Mouse (Mus musculus) neutrophil, adult 5-6 weeks (primary cell): ENCODE data around the gene Diras2. TPM values are rescaled to one million over a fixed set of nuclear protein-coding genes. Genes with fewer than 3 reads are reported as not detected.
"Not testable (repeated sequence)": the region's sequence is repeated elsewhere in the genome, so short reads cannot be mapped to it uniquely, and the experiment has no call there.

ENCODE experiments used
- ATAC-seq: fragments of 151-379, 151-347 bp; 2 replicates; pipeline ENCODE4 v1.8.0; 2017; ENCODE audit warnings: mild to moderate bottlenecking, moderate TSS enrichment; ENCODE audit not compliant: insufficient number of reproducible peaks, poor library complexity, low FRiP score, severe bottlenecking; ENCODE audit errors: extremely low read depth
- total RNA-seq: library from RNA; stranded (forward); fragments of 200-1000 nt; gene quantifications from 2 replicates; pipeline ENCODE4 v1.2.3, GENCODE M21; 2017

The Diras2 gene
- total RNA-seq, 1 experiment from 2014 or later: 4.3 TPM

DNA sequence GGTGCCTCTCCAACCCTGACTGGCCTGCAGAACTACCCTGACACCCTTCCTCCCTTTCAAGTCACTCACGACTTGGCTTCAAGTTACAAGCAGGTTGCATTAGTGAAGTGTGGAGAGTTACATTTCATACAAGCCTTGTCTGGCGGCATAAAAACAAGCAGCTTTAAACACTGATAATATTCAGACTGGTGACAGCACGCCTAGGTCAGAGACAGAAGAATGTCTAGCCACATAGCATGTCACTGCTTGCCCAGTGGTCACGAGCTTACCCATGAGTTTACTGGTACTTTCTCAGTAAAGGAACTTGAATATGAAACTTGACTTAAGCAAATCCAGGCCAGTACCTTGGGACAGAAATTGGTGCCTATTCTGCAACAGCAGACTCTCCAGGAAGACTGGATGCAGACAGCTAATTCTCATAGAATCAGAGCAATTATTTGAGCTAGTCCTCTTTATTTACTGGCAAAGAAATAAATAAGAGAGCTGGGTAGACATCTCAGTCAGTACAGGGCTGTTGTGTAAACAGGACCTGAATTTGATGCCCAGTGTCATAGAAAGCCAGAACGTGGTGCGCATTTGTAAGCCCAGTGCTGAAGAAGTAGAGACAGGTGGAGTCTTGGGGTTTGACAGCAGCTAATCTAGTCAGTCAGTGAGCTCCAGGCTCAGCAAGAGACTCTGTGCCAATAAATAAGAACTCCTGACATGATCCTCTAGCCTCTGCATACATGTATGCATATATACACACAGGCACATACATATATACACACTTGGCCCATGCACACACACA is 4.6 kb downstream of the Diras2 start:
- ATAC-seq: no peak

- no peak for ATAC-seq
Observed at GRCm38 (mm10) chr13:52524313-52524712, 6.8 kb downstream of the Diras2 start.

- ATAC-seq: no peak
Observed at GRCm38 (mm10) chr13:52521176-52521575, 9.9 kb downstream of the Diras2 start.

- no peak for ATAC-seq
Observed at GRCm38 (mm10) chr13:52519425-52519824, 11.7 kb downstream of the Diras2 start.

- no peak for ATAC-seq
Observed at GRCm38 (mm10) chr13:52518377-52518776, 12.7 kb downstream of the Diras2 start.

DNA sequence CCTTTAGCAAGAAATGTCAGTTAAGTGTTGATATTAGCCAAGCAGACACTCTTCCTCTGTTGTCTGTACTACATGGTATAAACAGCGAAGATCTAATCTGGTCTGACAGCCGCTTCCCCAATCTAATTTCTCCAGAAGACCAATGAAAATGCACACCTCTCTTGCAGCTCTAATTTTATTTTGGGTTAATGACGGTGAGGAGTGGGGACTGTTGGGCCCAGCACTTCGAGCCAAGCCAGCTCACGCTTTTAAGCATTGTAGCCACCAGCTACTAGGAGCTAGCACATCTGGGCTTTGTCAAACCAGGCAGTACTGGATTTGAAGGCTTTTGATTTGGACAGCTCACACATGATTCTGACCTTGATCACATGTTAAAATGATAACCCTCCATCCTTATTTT is 14.1 kb downstream of the Diras2 start:
- ATAC-seq: no peak

GRCm38 (mm10) chr13:52516561-52516960 is 14.5 kb downstream of the Diras2 start:
- no peak for ATAC-seq

DNA sequence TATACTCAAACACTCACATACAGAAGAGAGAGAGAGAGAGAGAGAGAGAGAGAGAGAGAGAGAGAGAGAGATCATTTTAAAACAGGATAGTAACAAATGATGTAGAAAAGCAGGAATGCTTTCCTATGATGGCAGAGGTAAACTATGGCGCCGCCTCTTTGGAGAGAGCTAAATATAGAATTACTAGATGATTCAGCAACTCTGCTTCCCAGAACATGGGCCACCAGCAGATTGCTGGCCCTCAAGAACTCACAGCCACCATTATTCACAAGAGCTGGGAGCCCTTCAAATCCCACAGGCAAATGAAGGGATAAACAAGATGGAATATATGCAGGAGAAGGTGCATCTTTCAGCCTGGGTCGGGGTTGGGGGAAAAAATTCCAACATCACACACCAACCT is 15.0 kb downstream of the Diras2 start:
- no peak for ATAC-seq

- ATAC-seq: no peak
Observed at GRCm38 (mm10) chr13:52513554-52513953, 17.5 kb downstream of the Diras2 start.

DNA sequence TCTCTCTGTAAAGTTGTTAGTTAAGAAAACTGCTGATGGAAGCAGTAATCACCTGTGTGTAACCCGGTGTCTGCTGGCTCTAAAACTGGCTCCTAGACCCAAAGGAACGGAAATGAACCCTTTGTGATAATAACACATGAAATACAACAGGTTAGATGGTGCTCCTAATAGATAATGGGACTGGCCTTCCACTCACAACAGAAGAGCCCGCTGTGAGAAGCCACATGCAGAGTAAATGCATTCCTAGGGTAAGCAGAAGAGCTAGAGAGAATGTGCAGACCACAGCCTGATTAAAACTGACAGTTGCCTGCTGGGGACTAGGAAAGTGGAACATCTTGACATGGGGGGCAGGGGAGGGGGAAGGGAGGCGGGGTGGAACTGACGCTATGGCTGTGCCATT is 18.7 kb downstream of the Diras2 start:
- no peak for ATAC-seq

DNA sequence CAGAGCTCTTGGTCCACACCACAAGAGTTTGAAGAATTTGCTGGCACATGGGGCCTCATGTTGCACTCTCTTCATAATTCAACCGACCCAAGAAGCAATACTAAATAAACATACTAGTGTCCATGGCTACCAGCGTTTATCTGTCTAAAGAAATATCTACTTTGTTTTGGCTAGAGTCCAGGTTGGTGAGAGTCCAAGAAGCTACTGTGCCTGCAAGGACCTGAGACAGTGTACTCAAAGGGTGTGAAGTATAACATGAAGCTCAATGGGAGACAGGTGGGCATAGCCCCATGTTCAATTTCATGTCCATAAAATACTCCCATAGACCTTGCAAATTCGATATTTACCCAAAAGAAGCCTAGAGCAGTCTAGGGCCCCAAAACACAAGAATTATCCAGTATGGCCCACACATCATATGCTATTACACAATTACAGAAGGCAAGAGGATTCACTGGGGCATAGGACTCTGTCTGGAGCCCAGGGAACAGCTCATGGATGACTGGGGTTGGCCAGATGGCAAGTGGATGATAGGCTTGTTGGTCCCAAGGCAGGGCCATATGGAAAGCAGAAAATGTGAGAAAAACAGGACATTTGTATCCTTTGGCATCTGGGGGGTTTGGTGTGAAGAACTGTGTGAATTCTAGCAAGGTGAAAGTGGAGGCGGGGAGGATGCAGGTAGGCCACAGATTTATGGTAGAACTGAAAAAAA is 20.8 kb downstream of the Diras2 start:
- ATAC-seq: no peak

DNA sequence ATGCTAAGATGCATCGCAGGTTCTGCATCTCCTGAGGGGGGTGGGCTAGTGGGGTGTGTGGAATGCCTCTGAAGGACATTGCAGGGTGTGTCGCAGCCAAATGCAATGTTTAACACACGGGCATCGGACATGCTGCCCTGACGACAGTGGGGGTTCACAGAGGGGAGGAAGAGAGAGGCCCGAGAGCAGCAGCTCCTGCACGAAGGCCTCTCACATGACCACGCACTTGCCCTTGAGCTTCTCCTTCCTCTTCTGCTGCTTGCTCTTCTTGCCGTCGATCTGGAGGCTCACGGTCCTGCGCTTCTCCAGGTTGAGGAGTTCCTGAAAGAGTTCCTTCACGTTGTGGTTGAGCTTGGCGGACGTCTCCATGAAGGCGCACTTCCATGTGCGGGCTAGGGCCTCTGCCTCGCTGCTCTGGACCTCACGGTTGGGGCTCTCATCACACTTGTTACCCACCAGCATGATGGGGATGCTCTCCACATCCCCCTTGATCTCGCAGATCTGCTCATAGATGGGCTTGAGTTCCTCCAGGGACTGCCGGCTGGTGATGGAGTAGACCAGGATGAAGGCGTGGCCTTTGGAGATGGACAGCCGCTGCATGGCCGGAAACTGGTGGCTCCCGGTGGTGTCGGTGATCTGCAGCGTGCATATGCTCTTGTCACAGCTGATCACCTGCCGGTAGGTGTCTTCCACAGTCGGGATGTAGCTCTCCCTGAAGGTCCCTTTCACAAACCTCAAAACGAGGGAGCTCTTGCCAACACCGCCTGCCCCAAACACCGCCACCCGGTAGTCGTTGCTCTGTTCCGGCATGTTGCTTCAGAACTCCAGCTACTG is 23.4 kb downstream of the Diras2 start:
- ATAC-seq: no peak

DNA sequence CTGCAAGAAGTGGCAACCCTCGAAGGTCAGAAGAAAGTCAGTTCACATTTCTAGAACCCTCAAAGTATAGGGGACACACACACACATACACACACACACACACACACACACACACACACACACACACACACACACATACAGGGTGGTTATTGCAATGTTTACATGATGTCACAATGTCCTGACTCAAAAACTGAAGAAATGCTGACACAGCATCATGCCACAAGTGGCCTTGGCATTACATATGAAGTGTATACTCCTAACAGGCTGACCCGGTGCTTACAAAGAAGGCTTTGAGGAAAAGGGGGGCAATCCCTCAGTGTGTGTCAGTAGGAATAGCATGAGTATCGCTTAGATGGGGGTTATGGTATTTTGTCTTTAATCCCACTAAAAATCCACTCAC is 24.3 kb downstream of the Diras2 start:
- not testable (repeated sequence) for ATAC-seq

DNA sequence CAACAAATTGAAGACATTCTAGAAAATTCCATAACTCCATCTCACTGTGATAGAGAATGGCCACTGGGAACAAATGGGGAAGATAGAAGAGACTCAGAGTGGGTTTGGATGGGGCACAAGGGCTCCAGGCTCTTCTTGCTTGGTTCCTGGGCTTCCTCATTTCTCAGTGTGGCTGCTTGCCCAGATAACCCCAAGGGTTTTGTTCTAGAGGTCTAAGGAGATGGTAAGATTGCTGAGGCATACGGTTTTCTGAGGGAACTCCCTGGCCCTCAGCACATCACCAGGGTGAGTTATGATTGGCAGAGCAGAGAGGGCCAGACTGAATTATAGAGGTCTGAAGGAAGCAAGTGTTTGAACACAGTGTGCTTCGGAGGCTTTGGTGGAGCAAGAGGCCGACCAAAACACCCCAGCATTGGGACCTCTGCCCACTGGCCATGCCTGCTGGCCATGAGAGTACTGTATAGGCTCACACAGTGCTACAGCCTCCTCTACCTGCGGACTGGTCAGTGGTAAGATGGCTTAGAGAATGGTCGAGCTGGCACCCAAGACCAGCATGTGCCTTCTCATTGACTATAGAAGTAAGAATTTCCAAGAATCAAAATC is 25.3 kb downstream of the Diras2 start:
- not testable (repeated sequence) for ATAC-seq

GRCm38 (mm10) chr13:52501686-52502085 is 29.4 kb downstream of the Diras2 start:
- ATAC-seq: no peak

DNA sequence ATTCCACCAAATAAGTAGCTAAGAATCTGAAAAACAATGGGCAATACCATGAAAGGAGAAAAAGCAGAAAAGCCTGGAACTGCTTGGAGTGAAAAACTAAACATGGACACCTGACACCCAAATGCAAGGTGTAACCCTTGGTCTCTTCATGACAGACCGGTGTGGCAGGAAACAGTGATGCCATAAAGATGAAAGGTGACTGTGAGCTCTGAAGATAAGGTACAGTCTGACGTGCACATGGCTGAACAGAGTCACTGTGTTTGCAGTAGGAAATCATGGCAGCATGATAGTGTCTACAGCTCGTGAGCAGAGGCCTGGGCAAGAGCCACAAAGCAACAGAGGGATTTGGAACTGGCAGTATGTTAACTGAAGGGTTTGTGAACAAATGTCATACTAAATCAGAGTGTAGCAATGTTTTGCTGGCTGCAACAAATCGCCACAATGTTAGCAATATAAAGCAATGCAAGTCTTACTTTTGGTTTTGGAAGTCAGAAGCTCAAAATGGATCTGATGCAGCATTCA is 34.0 kb downstream of the Diras2 start:
- ATAC-seq: no peak

GRCm38 (mm10) chr13:52488821-52489220 is 42.3 kb downstream of the Diras2 start:
- no peak for ATAC-seq

- ATAC-seq: no peak
Observed at GRCm38 (mm10) chr13:52484064-52484463, 47.0 kb downstream of the Diras2 start.

DNA sequence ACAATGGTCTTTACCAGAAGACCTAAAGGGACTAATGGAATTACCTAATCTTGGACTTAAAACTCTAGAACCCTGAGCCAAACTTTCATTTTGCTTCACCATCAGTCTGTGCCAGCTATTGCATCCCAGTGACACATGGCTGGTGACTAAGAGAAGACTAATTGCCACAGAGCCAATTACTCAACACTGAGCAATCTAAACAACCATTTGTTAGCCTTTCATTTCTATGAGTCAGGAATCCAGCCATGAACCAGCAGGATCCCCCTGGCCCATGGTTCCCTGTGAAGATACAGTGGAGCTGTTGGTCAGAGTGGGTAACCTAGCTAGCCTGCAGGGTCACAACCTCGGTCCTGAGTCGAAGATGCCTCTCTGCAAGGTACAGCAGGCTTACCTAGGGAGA is 49.3 kb downstream of the Diras2 start:
- ATAC-seq: no peak
